12 mouse cellular contexts compared by ENCODE assay signal in the genomic region with DNA sequence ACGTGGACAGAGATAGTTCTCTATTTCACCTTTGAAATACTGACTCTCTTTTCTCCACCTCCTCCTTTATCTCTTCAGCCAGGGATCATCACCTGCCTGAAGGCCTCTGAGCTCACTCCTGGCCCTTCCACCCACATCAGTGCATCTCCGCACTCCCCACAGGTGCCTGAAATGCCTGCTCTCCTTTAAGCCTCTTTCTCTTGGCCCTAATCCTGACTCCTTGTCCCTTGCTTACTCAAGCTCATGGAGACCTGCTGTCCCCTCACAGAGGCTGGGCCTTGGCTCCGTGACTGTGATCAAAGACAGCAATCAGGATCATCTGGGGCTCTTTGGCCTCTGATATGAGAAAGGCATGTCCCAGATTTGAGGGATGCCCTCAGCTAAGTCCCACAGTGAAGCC.
"Had no signal": no experiment of that assay in that cellular context is flagged by ENCODE, and none has a peak within 500 bp of the region (broad histone marks: within the 10 kb centered on the region; RNA-seq: fewer than 3 reads in every experiment).

No protein-coding gene starts in this region.

- DNase-seq: lung, adult 18-20 months; lung, embryonic 14.5 days; lung, postnatal 10 days; lung, postnatal 4 days; retina, postnatal 1 day; right cerebral cortex, adult 18-20 months; right cerebral cortex, postnatal 25 days; right cerebral cortex, postnatal 4 days; spleen, adult 18-20 months; thymus, adult 18-20 months; thymus, postnatal 14 days; thymus, postnatal 36 days had no signal
